Mouse (Mus musculus) stomach, embryonic 14.5 days (tissue): ENCODE measurements at regions not wholly inside any gene's neighbourhood (a gene's known extent, or its start where the extent isn't known, plus 50 kb on each side); places are given as distances from the start of the nearest gene placed in this dataset.

Experiments
- ATAC-seq: fragments of 200-750 bp; cut with Nextera tagmentation; 2 replicates; pipeline ENCODE4 v1.8.0; 2017; ENCODE audit warnings: low read depth, moderate TSS enrichment; ENCODE audit not compliant: insufficient number of reproducible peaks, insufficient read depth, low FRiP score
- H3K27ac ChIP-seq: fragments of 300-500 bp; sonication (generic); 2 replicates; pipeline ENCODE4 v1.5.1; 2014; ENCODE audit warnings: mild to moderate bottlenecking, low read length, moderate library complexity, mixed read lengths
- H3K27me3 ChIP-seq: fragments of 300-500 bp; sonication (generic); 2 replicates; pipeline ENCODE4 v1.6.1; 2014; ENCODE audit warnings: low read length, control low read depth, mixed read lengths; ENCODE audit not compliant: control insufficient read depth, insufficient read depth
- H3K36me3 ChIP-seq: fragments of 300-500 bp; sonication (generic); 2 replicates; pipeline ENCODE4 v1.6.1; 2014; ENCODE audit warnings: mild to moderate bottlenecking, control low read depth, low read length, moderate library complexity, mixed read lengths; ENCODE audit not compliant: control insufficient read depth, insufficient read depth
- H3K4me1 ChIP-seq: fragments of 300-500 bp; sonication (generic); 2 replicates; pipeline ENCODE4 v1.6.1; 2014; ENCODE audit warnings: low read length, control low read depth, mixed read lengths; ENCODE audit not compliant: control insufficient read depth, insufficient read depth
- H3K4me2 ChIP-seq: fragments of 300-500 bp; sonication (generic); replicated peaks from 2 replicates; pipeline ENCODE4 v1.6.1; 2014; ENCODE audit warnings: low read depth, low read length, control low read depth
- H3K4me3 ChIP-seq: fragments of 300-500 bp; sonication (generic); 2 replicates; pipeline ENCODE4 v1.5.1; 2014; ENCODE audit warnings: low read depth, low read length, control low read depth
- H3K9ac ChIP-seq: fragments of 300-500 bp; sonication (generic); replicated peaks from 2 replicates; pipeline ENCODE4 v1.6.1; 2014; ENCODE audit warnings: low read depth, mild to moderate bottlenecking, control low read depth, low read length, moderate library complexity, mixed read lengths
- H3K9me3 ChIP-seq: fragments of 300-500 bp; sonication (generic); 2 replicates; pipeline ENCODE4 v1.6.1; 2016; ENCODE audit warnings: low read depth, low read length, control low read depth; ENCODE audit not compliant: control insufficient read depth
- WGBS: fragments of 180-500 bp; shearing (Covaris S2); extraction: QIAGEN DNeasy Blood & Tissue Kit; methylation state at CpG from one replicate; pipeline ENCODE4 v1.1.7; 2014; 5-methylcytosine and 5-hydroxymethylcytosine counted together

DNA sequence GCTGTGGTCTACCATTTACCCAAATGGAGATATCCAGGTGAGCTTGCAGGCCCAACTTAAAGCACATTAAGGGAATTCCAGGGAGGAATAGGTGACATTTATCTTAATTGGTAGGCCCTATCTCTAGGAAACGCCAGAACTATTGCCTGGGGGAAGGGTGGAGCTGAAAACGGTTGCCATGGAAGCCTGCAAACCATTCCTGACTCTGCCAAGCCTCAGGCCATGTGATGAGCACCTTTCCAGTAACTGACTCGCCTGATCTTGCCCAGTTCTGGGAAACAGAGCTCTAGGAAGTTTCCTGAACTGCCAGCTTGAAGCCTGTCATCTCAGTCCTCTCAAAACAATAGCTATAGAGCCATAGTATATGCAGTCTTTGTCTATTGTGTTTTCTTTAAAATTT, 297.0 kb downstream of the Slitrk5 start:
- no peaks in the 10 kb centered on the region for H3K36me3 ChIP-seq
- no peak overlapping the region for H3K27ac ChIP-seq
- WGBS = 44% methylated on average over 3 of the region's 3 CpGs
- H3K4me2 ChIP-seq = no peak overlapping the region
- no peaks in the 10 kb centered on the region for H3K9me3 ChIP-seq
- no peak overlapping the region for H3K9ac ChIP-seq
- ATAC-seq = no peak
- H3K27me3 ChIP-seq = no peaks in the 10 kb centered on the region
- H3K4me3 ChIP-seq = no peak overlapping the region
- H3K4me1 ChIP-seq = no peaks in the 10 kb centered on the region

DNA sequence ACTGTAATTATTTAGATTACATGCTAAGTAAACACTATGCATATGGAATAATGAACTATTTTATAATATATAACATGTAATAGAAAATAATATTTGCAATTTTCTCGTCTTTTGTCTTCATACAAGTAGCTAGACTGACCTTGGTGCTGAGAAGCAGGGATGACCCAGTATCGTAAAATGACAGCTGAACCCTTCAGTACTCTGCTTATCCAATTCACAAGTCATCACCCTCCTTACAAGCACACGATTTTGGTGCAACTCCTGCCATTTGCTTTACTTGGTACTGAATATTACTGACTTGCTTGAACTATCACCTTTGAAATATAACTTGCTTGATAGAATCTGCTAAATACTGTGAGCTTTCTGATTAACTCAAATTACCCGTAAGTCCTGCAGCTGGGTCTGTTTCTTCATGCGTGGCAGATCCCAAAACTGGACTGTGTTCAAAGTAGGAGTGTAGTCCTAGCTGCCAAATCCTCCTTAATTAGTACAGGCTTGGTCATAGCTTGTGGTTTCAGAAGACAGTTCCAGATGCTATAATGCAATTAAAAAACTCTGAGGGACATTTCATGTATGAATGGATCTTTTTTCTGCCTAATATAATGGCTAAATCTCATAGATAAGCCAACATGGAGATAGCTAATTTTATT, 321.0 kb downstream of the Slitrk5 start:
- ATAC-seq = no peak
- no peaks in the 10 kb centered on the region for H3K36me3 ChIP-seq
- no peak overlapping the region for H3K27ac ChIP-seq
- no peaks in the 10 kb centered on the region for H3K9me3 ChIP-seq
- 84% methylated on average over 5 of the region's 5 CpGs for WGBS
- no peak overlapping the region for H3K4me3 ChIP-seq
- H3K4me1 ChIP-seq = no peaks in the 10 kb centered on the region
- H3K27me3 ChIP-seq = no peaks in the 10 kb centered on the region
- H3K9ac ChIP-seq = no peak overlapping the region
- no peak overlapping the region for H3K4me2 ChIP-seq

DNA sequence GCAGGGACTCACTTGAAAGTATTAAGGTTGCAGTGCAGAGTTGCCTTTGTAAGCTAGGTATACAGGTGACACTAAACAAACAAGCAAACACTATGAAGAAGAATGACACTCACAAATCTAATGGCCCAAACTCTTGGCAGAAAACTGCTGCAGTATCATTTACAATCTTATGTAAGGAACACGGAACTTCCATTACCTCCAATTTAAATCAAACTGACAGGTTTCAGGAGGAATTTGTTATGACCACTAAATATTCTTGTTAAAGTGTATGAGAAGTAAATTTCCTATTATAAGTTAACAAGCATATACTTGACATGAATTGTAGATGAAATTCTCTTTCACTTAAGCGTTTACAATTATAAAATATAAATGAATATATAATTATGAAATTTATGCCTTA, 327.2 kb downstream of the Slitrk5 start:
- Histone ChIP-seq H3K36me3 (no peaks in the 10 kb centered on the region), H3K9ac (no peak overlapping the region), H3K4me2 (no peak overlapping the region), H3K4me3 (no peak overlapping the region), H3K9me3 (no peaks in the 10 kb centered on the region), H3K4me1 (no peaks in the 10 kb centered on the region), H3K27ac (no peak overlapping the region), H3K27me3 (no peaks in the 10 kb centered on the region)
- no peak for ATAC-seq
- WGBS = 77% methylated on average over 2 of the region's 2 CpGs

DNA sequence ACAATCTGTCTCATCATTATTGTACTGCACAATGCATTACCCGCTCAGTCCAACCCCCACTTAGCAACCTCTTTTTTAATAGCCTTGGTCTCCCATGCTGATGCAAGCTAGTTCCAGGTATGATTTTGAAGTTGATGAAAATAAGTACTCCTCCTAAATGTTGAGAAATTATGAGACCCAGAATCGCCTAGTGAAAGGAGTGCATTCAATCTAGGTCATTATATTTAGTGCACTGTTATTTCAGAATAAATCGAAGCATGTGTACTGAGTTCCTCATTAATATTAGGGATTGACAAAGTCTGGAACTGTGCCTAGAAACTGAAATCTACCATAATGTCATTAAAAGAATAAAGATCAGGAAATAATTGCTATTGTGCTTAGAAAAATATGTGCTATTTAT, 328.0 kb downstream of the Slitrk5 start:
- 83% methylated on average over 3 of the region's 3 CpGs for WGBS
- no peak overlapping the region for H3K4me2 ChIP-seq
- ATAC-seq = no peak
- H3K27me3 ChIP-seq = no peaks in the 10 kb centered on the region
- H3K27ac ChIP-seq = no peak overlapping the region
- no peaks in the 10 kb centered on the region for H3K9me3 ChIP-seq
- no peaks in the 10 kb centered on the region for H3K4me1 ChIP-seq
- no peak overlapping the region for H3K9ac ChIP-seq
- no peak overlapping the region for H3K4me3 ChIP-seq
- no peaks in the 10 kb centered on the region for H3K36me3 ChIP-seq

DNA sequence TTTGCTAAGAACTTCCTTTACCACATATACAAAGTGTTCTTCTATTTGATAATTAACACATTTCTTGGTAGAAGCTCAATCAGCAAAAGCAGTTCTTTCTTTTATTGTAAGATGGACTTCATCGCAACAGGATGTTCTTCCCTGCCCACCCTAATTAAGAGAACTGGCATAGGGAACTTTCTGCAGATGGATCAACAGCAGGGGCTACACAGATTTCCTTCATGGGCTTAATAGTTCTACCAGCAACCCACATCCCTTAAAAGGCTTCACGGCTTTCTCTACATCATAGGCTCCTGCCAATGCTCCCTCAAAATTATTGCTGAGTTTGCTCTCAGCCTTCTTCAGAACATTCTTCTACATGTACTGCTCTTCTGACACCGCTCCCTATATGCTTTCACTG, 333.8 kb downstream of the Slitrk5 start:
- no peaks in the 10 kb centered on the region for H3K4me1 ChIP-seq
- H3K27me3 ChIP-seq = no peaks in the 10 kb centered on the region
- no peaks in the 10 kb centered on the region for H3K9me3 ChIP-seq
- H3K27ac ChIP-seq = no peak overlapping the region
- H3K4me2 ChIP-seq = no peak overlapping the region
- WGBS = 89% methylated on average over 3 of the region's 3 CpGs
- no peak overlapping the region for H3K9ac ChIP-seq
- ATAC-seq = no peak
- no peaks in the 10 kb centered on the region for H3K36me3 ChIP-seq
- H3K4me3 ChIP-seq = no peak overlapping the region

DNA sequence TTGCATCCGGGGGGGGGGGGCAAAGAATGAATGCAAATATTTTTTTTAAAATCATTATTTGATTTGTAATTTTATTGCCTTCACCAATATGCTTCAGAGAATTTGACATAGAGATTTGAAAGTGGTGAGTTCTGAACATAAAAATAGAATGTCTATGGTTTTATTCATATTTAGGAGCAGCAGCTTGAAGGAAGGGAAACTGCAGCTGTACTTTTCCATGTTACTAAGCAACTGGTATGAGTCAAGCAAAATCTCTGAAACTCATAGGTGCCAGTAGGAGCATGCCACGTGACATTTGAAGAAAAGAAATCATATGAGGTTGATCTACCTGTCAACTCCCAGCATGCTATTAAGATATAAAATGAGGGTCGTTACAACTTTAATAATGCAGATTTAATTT, 354.4 kb downstream of the Slitrk5 start:
- WGBS = 77% methylated on average over 3 of the region's 3 CpGs

DNA sequence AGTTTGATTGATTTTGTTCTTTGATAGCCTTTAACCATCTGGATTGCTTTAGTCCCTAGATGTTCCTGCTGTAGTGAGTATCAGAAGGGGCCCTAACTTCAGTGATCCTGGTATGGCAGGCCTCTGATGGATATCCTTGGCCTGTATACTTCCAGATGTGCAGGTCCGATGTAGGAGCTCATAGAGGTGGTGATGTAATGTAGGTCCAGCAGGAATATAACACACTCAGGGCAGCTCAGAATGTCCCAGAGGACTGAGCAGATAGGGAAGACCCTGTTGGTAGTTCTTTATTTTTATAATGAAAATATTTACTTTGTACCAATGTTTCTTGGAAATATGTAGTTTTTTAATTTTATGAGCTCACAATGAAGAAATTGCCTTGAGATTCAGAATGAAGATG, 400.2 kb downstream of the Slitrk5 start:
- no peak overlapping the region for H3K27ac ChIP-seq
- H3K27me3 ChIP-seq = no peaks in the 10 kb centered on the region
- H3K4me3 ChIP-seq = no peak overlapping the region
- no peaks in the 10 kb centered on the region for H3K36me3 ChIP-seq
- WGBS = 88% methylated on average over 1 of the region's 1 CpGs
- no peak overlapping the region for H3K4me2 ChIP-seq
- H3K4me1 ChIP-seq = no peaks in the 10 kb centered on the region
- no peak overlapping the region for H3K9ac ChIP-seq
- H3K9me3 ChIP-seq = no peaks in the 10 kb centered on the region
- 0 out of 2 replicates have a peak, but pooled peaks have one; percentile 10 for ATAC-seq

More for the DNA sequence above, 354.4 kb downstream of the Slitrk5 start:
- no peaks in the 10 kb centered on the region for H3K36me3 ChIP-seq
- ATAC-seq = no peak
- H3K4me3 ChIP-seq = no peak overlapping the region
- no peak overlapping the region for H3K4me2 ChIP-seq
- H3K27me3 ChIP-seq = no peaks in the 10 kb centered on the region
- H3K9me3 ChIP-seq = no peaks in the 10 kb centered on the region
- no peak overlapping the region for H3K9ac ChIP-seq
- H3K27ac ChIP-seq = no peak overlapping the region
- no peaks in the 10 kb centered on the region for H3K4me1 ChIP-seq
